Mouse (Mus musculus) midbrain, embryonic 11.5 days (tissue): ENCODE results near the gene Nppa. TPM values are rescaled to one million over a fixed set of nuclear protein-coding genes. Genes with fewer than 3 reads are reported as not detected.

ENCODE experiments used
- ATAC-seq: fragments of 200-750 bp; cut with Nextera tagmentation; 2 replicates; pipeline ENCODE4 v1.8.0; 2017; ENCODE audit warnings: moderate TSS enrichment, moderate library complexity; ENCODE audit not compliant: low FRiP score
- DNase-seq: peaks from one replicate; pipeline ENCODE4 v3.0.0; 2015; ENCODE audit warnings: low spot score; ENCODE audit errors: missing footprints
- H3K27ac ChIP-seq: fragments of 300-500 bp; sonication (generic); 2 replicates; pipeline ENCODE4 v1.5.1; 2014; ENCODE audit warnings: low read depth, low read length
- H3K27me3 ChIP-seq: fragments of 300-500 bp; sonication (generic); 2 replicates; pipeline ENCODE4 v1.6.1; 2014; ENCODE audit warnings: mild to moderate bottlenecking, low read length, moderate library complexity, mixed read lengths; ENCODE audit not compliant: control insufficient read depth, insufficient read depth
- H3K36me3 ChIP-seq: fragments of 300-500 bp; sonication (generic); 2 replicates; pipeline ENCODE4 v1.6.1; 2014; ENCODE audit warnings: mild to moderate bottlenecking, low read length, moderate library complexity, mixed read lengths; ENCODE audit not compliant: control insufficient read depth, insufficient read depth
- H3K4me1 ChIP-seq: fragments of 300-500 bp; sonication (generic); 2 replicates; pipeline ENCODE4 v1.6.1; 2014; ENCODE audit warnings: low read length; ENCODE audit not compliant: control insufficient read depth, insufficient read depth
- H3K4me2 ChIP-seq: fragments of 300-500 bp; sonication (generic); 2 replicates; pipeline ENCODE4 v1.6.1; 2014; ENCODE audit warnings: mild to moderate bottlenecking, moderate library complexity
- H3K4me3 ChIP-seq: fragments of 300-500 bp; sonication (generic); 2 replicates; pipeline ENCODE4 v1.5.1; 2014; ENCODE audit warnings: low read depth, low read length
- H3K9ac ChIP-seq: fragments of 300-500 bp; sonication (generic); 2 replicates; pipeline ENCODE4 v1.6.1; 2014; ENCODE audit warnings: low read length
- H3K9me3 ChIP-seq: fragments of 300-500 bp; sonication (generic); 2 replicates; pipeline ENCODE4 v1.6.1; 2016; ENCODE audit warnings: low read length; ENCODE audit not compliant: control insufficient read depth
- WGBS: fragments of 180-500 bp; shearing (Covaris S2); extraction: QIAGEN DNeasy Blood & Tissue Kit; methylation state at CpG from one replicate; pipeline ENCODE4 v1.1.7; 2014; 5-methylcytosine and 5-hydroxymethylcytosine counted together
- polyA plus RNA-seq: library from polyadenylated mRNA; unstranded; fragments of >200 nt; fragmentation: Nextera tagmentation; extraction: Ambion mirVana; gene quantifications from 2 replicates; pipeline ENCODE4 v1.2.1, GENCODE M21; 2014

Nppa gene
- polyA plus RNA-seq: 0.51 and 0.68 TPM in 2 replicates

DNA sequence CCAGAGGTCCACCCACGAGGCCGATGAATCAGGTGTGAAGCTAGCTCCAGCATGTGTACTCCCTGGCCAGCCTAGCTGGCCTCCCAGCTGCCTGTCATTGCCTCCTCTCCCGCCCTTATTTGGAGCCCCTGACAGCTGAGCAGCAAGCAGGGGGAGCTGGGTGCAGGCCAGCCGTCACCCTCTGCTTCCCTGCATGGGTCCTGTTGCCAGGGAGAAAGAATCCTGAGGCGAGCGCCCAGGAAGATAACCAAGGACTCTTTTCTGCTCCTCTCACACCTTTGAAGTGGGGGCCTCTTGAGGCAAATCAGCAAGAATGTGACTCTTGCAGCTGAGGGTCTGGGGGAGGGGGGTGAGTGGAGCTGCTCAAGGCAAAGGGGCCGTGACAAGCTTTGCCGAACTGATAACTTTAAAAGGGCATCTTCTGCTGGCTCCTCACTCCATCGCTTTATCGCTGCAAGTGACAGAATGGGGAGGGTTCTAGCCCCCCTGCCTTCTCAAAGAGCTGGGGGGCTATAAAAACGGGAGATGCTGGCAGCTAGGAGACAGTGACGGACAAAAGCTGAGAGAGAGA lies at the start of gene Nppa:
TSS of gene Nppa (plus strand) at position 521 of the 571 bp plus-strand sequence.
- ATAC-seq (peak; percentile 47), DNase-seq (no peak)
- Histone ChIP-seq H3K27ac (peak within 1 kb of the TSS; percentile 51), H3K27me3 (no peaks in the 10 kb centered on the region), H3K9ac (no peak within 1 kb of the TSS), H3K4me3 (no peak within 1 kb of the TSS), H3K36me3 (no peaks in the 10 kb centered on the region), H3K4me2 (no peak within 1 kb of the TSS), H3K4me1 (peaks cover 2% of the 10 kb centered on the region), H3K9me3 (no peaks in the 10 kb centered on the region)
- WGBS: 49% methylated on average over 12 of the region's 12 CpGs

GRCm38 (mm10) chr4:147953590-147953989 lies 46.9 kb upstream of the Nppa start:
- H3K4me2 ChIP-seq: no peak overlapping the region
- ATAC-seq: peak; percentile 52; the same call in 1 of the 2 replicates
- H3K27me3 ChIP-seq: no peaks in the 10 kb centered on the region
- H3K4me3 ChIP-seq: no peak overlapping the region
- H3K4me1 ChIP-seq: no peaks in the 10 kb centered on the region
- H3K36me3 ChIP-seq: no peaks in the 10 kb centered on the region
- no peak overlapping the region for H3K9ac ChIP-seq
- H3K27ac ChIP-seq: no peak overlapping the region
- WGBS: 10% methylated on average over 4 of the region's 4 CpGs
- no peaks in the 10 kb centered on the region for H3K9me3 ChIP-seq
- peak; percentile 89 for DNase-seq

DNA sequence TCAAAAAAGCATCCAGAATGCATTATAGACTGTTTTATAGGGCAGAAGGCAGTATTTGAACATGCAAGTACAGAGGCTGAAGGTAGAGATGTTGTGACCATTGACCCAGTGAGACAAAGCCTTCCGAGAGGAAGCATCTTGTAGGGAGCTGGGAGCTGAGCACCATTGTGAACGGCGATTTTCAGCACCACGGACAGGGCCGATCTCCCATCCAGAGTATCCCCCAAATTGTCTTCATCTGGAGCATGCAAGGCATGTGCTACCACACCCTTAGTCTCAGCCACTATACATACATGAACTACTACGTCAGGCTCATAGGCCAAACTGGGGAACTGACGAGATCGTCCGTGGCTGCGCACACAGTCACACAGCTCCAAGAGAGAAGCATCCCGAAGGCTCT lies 43.4 kb upstream of the Nppa start:
- DNase-seq: peak; percentile 89
- no peak overlapping the region for H3K27ac ChIP-seq
- no peaks in the 10 kb centered on the region for H3K4me1 ChIP-seq
- no peaks in the 10 kb centered on the region for H3K36me3 ChIP-seq
- no peak overlapping the region for H3K9ac ChIP-seq
- H3K9me3 ChIP-seq: no peaks in the 10 kb centered on the region
- no peak overlapping the region for H3K4me2 ChIP-seq
- WGBS: 40% methylated on average over 11 of the region's 11 CpGs
- H3K4me3 ChIP-seq: no peak overlapping the region
- H3K27me3 ChIP-seq: no peaks in the 10 kb centered on the region
- no peak for ATAC-seq

- Histone ChIP-seq H3K9ac (no peak overlapping the region), H3K4me2 (no peak overlapping the region), H3K36me3 (no peaks in the 10 kb centered on the region), H3K4me3 (no peak overlapping the region), H3K4me1 (no peaks in the 10 kb centered on the region), H3K27me3 (no peaks in the 10 kb centered on the region), H3K27ac (no peak overlapping the region), H3K9me3 (no peaks in the 10 kb centered on the region)
- ATAC-seq: peak; percentile 88
- DNase-seq: peak; percentile 94
- 46% methylated on average over 6 of the region's 6 CpGs for WGBS
These were observed 40.4 kb upstream of the Nppa start for GRCm38 (mm10) chr4:147959881-147960831.

DNA sequence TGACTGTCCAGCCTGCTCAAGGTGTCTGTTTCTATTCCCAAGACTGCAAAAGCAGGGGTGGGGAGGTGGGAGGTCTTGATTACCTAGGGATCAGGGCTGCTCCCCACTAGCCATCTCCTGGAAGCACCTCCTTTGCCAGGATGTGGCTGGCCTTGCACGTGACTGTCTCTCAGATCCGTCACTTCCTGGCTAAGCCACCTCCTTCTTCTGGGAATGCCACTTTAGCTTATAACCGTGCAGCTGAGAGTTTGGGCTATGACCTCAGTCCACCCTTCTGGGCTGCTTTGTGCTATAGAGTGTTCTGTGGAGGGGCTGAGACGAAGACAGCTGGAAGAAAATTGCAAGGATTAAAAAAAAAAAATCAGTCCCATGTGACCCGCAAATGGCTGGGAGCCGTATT lies 37.7 kb upstream of the Nppa start:
- no peaks in the 10 kb centered on the region for H3K27me3 ChIP-seq
- no peak for ATAC-seq
- no peak overlapping the region for H3K27ac ChIP-seq
- no peaks in the 10 kb centered on the region for H3K36me3 ChIP-seq
- H3K4me1 ChIP-seq: no peaks in the 10 kb centered on the region
- H3K4me3 ChIP-seq: no peak overlapping the region
- H3K4me2 ChIP-seq: no peak overlapping the region
- DNase-seq: no peak
- WGBS: 61% methylated on average over 6 of the region's 6 CpGs
- H3K9ac ChIP-seq: no peak overlapping the region
- H3K9me3 ChIP-seq: no peaks in the 10 kb centered on the region

DNA sequence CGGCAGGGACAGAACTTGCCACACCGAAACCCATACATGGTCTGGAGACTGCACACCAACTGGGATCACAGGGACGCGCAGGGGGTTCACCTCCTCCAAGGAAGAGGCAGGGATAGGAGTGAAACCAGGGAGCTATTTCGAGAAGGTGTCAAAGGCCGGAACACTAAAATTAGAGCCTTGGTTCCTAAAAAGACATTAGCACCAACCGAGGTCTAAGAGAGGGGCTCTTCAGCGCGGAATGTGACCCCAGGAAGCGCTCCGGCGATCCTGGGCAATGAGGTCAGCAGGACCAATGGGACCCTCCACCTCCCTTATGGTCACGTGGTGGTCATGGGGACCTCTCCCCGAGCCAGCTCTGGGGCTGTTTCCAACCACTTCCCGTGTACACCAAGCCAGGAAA lies 36.9 kb upstream of the Nppa start:
- Histone ChIP-seq H3K4me3 (no peak overlapping the region), H3K27ac (no peak overlapping the region), H3K4me2 (no peak overlapping the region), H3K36me3 (no peaks in the 10 kb centered on the region), H3K9ac (no peak overlapping the region), H3K27me3 (no peaks in the 10 kb centered on the region), H3K4me1 (no peaks in the 10 kb centered on the region), H3K9me3 (no peaks in the 10 kb centered on the region)
- DNase-seq (no peak), ATAC-seq (no peak)
- 91% methylated on average over 15 of the region's 15 CpGs for WGBS

GRCm38 (mm10) chr4:147965712-147966111 lies 34.8 kb upstream of the Nppa start:
- H3K27ac ChIP-seq: no peak overlapping the region
- ATAC-seq: no peak
- H3K4me2 ChIP-seq: no peak overlapping the region
- no peak overlapping the region for H3K4me3 ChIP-seq
- H3K27me3 ChIP-seq: no peaks in the 10 kb centered on the region
- no peaks in the 10 kb centered on the region for H3K36me3 ChIP-seq
- WGBS: 89% methylated on average over 7 of the region's 7 CpGs
- no peak for DNase-seq
- H3K4me1 ChIP-seq: no peaks in the 10 kb centered on the region
- no peaks in the 10 kb centered on the region for H3K9me3 ChIP-seq
- no peak overlapping the region for H3K9ac ChIP-seq

GRCm38 (mm10) chr4:147968816-147969215 lies 31.7 kb upstream of the Nppa start:
- no peak overlapping the region for H3K27ac ChIP-seq

DNA sequence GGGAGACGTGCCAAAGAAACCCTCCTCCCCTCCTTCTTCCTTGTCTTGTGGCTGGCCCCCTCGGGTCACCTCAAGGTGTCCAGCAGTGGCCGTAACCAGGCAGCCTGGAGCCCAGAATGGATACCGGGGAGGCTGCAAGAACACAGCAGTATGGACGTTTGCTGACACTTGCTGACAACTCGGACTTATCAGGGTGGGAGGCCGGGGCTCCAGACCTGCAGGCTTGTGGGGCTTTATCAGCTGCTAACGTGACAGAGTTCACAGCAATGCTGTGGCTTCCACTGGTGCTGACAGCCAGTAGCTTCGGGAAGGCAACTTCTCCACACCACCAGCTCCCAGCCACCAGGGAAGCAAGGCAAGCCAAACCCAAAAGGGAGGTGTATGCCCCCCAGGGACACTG lies 31.2 kb upstream of the Nppa start:
- no peak overlapping the region for H3K9ac ChIP-seq
- H3K4me3 ChIP-seq: no peak overlapping the region
- no peaks in the 10 kb centered on the region for H3K9me3 ChIP-seq
- ATAC-seq (no peak), DNase-seq (no peak)
- no peak overlapping the region for H3K4me2 ChIP-seq
- no peak overlapping the region for H3K27ac ChIP-seq
- no peaks in the 10 kb centered on the region for H3K36me3 ChIP-seq
- H3K4me1 ChIP-seq: no peaks in the 10 kb centered on the region
- WGBS: 59% methylated on average over 9 of the region's 9 CpGs
- H3K27me3 ChIP-seq: no peaks in the 10 kb centered on the region

More at GRCm38 (mm10) chr4:147968816-147969215, 31.7 kb upstream of the Nppa start:
- ATAC-seq (no peak), DNase-seq (no peak)
- H3K4me3 ChIP-seq: no peak overlapping the region
- H3K9ac ChIP-seq: no peak overlapping the region
- H3K27me3 ChIP-seq: no peaks in the 10 kb centered on the region
- no peaks in the 10 kb centered on the region for H3K4me1 ChIP-seq
- no peak overlapping the region for H3K4me2 ChIP-seq
- H3K9me3 ChIP-seq: no peaks in the 10 kb centered on the region
- 82% methylated on average over 2 of the region's 2 CpGs for WGBS
- no peaks in the 10 kb centered on the region for H3K36me3 ChIP-seq
